Mouse (Mus musculus) liver, embryonic 12.5 days (tissue): ENCODE data around the gene Acbd5. TPM values are rescaled to one million over a fixed set of nuclear protein-coding genes. Genes with fewer than 3 reads are reported as not detected.
"Not testable (repeated sequence)": the region's sequence is repeated elsewhere in the genome, so short reads cannot be mapped to it uniquely, and the experiment has no call there.

Source experiments
- ATAC-seq: fragments of 200-750 bp; cut with Nextera tagmentation; 2 replicates; pipeline ENCODE4 v1.8.0; 2017; ENCODE audit warnings: moderate number of reproducible peaks, mild to moderate bottlenecking, moderate library complexity
- H3K27ac ChIP-seq: fragments of 300-500 bp; sonication (generic); 2 replicates; pipeline ENCODE4 v1.5.1; 2016; ENCODE audit warnings: mild to moderate bottlenecking
- H3K27me3 ChIP-seq: fragments of 300-500 bp; sonication (generic); replicated peaks from 2 replicates; pipeline ENCODE4 v1.6.1; 2016; ENCODE audit warnings: mild to moderate bottlenecking, moderate library complexity
- H3K36me3 ChIP-seq: fragments of 300-500 bp; sonication (generic); 2 replicates; pipeline ENCODE4 v1.6.1; 2016; ENCODE audit warnings: mild to moderate bottlenecking, moderate library complexity
- H3K4me1 ChIP-seq: fragments of 300-500 bp; sonication (generic); 2 replicates; pipeline ENCODE4 v1.6.1; 2016
- H3K4me2 ChIP-seq: fragments of 300-500 bp; sonication (generic); 2 replicates; pipeline ENCODE4 v1.6.1; 2016; ENCODE audit warnings: mild to moderate bottlenecking, moderate library complexity
- H3K4me3 ChIP-seq: fragments of 300-500 bp; sonication (generic); 2 replicates; pipeline ENCODE4 v1.5.1; 2016; ENCODE audit warnings: mild to moderate bottlenecking, moderate library complexity
- H3K9ac ChIP-seq: fragments of 300-500 bp; sonication (generic); 2 replicates; pipeline ENCODE4 v1.6.1; 2016; ENCODE audit warnings: mild to moderate bottlenecking, moderate library complexity
- H3K9me3 ChIP-seq: fragments of 300-500 bp; sonication (generic); replicated peaks from 2 replicates; pipeline ENCODE4 v1.6.1; 2016; ENCODE audit warnings: mild to moderate bottlenecking, moderate library complexity
- WGBS: fragments of 180-500 bp; shearing (Covaris S2); methylation state at CpG from one replicate; pipeline ENCODE4 v1.1.7; 2016; ENCODE audit not compliant: insufficient replicate concordance; 5-methylcytosine and 5-hydroxymethylcytosine counted together
- polyA plus RNA-seq: library from polyadenylated mRNA; unstranded; fragments of >200 nt; fragmentation: Nextera tagmentation; extraction: Ambion mirVana; gene quantifications from 2 replicates; pipeline ENCODE4 v1.2.1, GENCODE M21; 2016

Gene Acbd5
- polyA plus RNA-seq, 1 experiment from 2014 or later = 18.3 TPM

DNA sequence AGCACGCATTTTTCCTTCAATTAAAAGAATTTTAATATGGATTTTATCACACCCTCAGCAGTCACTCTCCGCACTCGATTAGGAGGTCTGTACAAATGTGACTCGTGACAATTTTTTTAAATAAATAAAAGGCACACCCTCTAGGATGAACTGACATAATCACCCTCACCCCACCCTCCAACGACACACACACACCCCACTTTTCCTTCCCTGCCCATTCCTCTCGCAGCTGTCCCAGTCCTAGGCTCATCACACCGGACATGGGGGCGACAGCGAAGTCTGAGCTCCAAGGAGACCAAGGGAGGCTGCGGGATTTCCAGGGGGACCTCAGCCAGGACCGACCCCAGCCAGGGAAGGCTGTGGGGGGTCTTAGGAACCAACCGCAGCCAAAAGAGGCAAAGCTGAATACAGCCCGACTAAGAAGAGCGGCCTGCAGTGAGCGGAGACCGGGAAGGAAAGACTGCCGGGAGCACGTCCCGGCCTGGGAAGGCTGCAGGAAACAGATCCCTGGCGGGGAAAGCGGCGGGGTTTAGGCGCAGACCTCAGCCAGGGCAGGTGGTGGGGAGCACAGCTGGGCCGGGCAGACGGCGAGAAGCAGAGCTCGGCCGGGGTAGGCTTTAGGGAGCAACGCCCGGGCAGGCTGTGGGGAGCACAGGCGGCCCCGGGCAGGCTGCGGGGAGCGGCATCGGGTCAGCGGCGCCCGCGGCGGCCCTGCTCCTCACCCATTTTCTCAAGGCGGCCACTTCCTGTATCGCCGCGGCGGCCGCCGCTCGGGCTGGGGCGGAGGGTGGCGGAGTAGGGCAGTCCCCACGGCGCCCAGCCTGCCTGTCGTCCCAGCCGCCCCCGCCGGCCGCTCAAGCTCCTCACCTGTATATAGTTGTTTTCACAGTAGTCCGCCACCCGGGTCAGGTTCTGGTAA lies 28.6 kb upstream of the Acbd5 start:
- H3K27me3 ChIP-seq = no peaks in the 10 kb centered on the region
- H3K4me3 ChIP-seq = peak overlapping the region; percentile 87
- peak overlapping the region; percentile 96 for H3K9ac ChIP-seq
- peak overlapping the region; percentile 95 for H3K27ac ChIP-seq
- H3K36me3 ChIP-seq = no peaks in the 10 kb centered on the region
- ATAC-seq = peak; percentile 78
- peak overlapping the region; percentile 85 for H3K4me2 ChIP-seq
- under 1% methylated on average over 46 of the region's 59 CpGs for WGBS
- no peaks in the 10 kb centered on the region for H3K9me3 ChIP-seq
- H3K4me1 ChIP-seq = peaks cover 44% of the 10 kb centered on the region

DNA sequence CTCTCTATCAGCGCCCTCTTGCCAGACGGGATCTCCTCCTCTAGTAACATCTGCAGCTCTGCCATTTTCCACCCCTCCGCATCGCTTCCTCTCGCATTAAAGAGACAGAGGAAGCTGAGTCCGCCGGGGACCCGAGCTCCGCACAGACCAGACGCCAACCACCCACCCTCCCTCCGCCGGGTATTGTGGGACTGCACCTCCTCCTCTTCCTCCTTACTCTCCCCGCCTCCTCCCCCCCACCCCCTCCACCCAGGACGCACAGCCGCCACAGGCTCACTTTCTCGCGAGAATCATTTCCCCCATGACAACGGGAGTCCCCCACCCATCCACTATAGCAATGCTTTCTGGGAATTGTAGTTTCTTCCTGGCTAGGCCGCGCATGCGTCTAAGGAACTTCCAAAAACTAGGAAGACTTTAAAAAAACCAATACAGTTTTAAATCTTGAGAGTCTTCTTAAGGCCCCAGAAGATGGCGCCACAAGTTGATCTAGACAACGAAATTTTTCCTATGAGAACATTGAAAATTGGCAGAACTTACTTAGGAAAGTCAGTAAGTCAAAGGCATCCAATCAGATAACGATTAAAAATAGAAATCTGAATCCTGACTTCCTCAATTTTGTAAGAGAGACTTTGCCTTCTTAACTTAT lies 27.8 kb upstream of the Acbd5 start, which contains the start of gene Abi1:
Abi1 (minus strand) TSS at position 241 of the 646 bp plus-strand sequence.
- Histone ChIP-seq H3K36me3 (no peaks in the 10 kb centered on the region), H3K4me1 (peaks cover 40% of the 10 kb centered on the region), H3K4me2 (peak within 1 kb of the TSS; percentile 85), H3K4me3 (peak within 1 kb of the TSS; percentile 87), H3K9me3 (no peaks in the 10 kb centered on the region), H3K27ac (peak within 1 kb of the TSS; percentile 95), H3K27me3 (no peaks in the 10 kb centered on the region), H3K9ac (peak within 1 kb of the TSS; percentile 96)
- ATAC-seq = peak; percentile 93
- 3% methylated on average over 24 of the region's 24 CpGs for WGBS

DNA sequence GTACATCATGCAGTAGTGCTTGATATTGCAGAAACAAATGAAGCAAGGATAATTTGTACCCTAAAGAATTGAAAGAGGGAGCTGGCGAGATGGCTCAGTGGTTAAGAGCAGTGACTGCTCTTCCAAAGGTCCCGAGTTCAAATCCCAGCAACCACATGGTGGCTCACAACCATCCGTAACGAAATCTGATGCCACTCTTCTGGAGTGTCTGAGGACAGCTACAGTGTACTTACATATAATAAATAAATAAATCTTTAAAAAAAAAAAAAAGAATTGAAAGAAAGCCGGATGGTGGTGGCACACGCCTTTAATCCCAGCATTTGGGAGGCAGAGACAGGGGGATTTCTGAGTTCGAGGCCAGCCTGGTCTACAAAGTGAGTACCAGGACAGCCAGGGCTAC lies 27.3 kb upstream of the Acbd5 start:
- not testable (repeated sequence) for H3K9me3 ChIP-seq, ATAC-seq, H3K36me3 ChIP-seq, H3K9ac ChIP-seq, H3K27ac ChIP-seq, H3K27me3 ChIP-seq
- H3K4me3 ChIP-seq = peak overlapping the region; percentile 87
- peak overlapping the region; percentile 85 for H3K4me2 ChIP-seq
- peaks cover 34% of the 10 kb centered on the region for H3K4me1 ChIP-seq
- 67% methylated on average over 7 of the region's 7 CpGs for WGBS

DNA sequence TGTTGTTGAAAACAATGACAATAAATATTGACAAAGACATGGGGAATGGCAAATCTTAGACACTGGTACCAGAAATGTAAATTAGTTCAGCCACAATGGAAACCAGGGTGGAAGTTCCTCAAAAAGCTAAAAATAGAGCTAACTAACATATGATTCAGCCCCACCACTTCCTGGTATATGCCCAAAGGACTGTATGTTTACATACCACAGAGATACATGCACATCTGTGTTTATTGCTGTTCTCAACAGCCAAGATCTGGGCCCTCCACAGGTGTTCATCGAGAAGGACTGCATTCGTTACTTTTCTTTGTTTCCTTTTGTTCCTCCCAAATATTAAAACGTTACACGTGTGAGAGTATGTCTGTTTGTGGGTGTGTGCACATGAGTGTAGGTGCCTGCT lies 26.5 kb upstream of the Acbd5 start:
- Histone ChIP-seq H3K9ac (no peak overlapping the region), H3K27ac (no peak overlapping the region)
- WGBS = 49% methylated on average over 4 of the region's 4 CpGs

DNA sequence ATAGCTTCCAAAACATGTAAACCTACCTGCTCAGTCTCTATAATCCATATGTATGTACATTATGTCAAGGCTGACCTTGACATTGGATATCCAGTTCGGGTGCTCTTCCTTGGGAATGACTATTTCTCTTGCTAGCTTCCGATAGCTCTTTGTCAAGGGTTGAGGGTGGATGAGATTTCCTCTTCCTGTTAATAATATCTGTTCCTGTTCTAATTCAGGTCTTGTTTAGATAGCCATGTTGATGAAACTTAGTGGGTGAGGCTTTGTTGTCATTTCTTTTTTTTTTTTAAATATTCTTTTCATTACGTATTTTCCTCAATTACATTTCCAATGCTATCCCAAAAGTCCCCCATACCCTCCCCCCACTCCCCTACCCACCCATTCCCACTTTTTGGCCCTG lies 25.8 kb upstream of the Acbd5 start:
- Histone ChIP-seq H3K9me3 (no peaks in the 10 kb centered on the region), H3K9ac (no peak overlapping the region), H3K27ac (no peak overlapping the region), H3K4me2 (no peak overlapping the region), H3K4me3 (no peak overlapping the region), H3K27me3 (no peaks in the 10 kb centered on the region), H3K4me1 (peaks cover 21% of the 10 kb centered on the region), H3K36me3 (no peaks in the 10 kb centered on the region)
- no peak for ATAC-seq
- WGBS = 80% methylated on average over 3 of the region's 3 CpGs

More for the DNA sequence above, 26.5 kb upstream of the Acbd5 start:
- Histone ChIP-seq H3K4me1 (peaks cover 28% of the 10 kb centered on the region), H3K36me3 (no peaks in the 10 kb centered on the region), H3K4me2 (no peak overlapping the region), H3K27me3 (no peaks in the 10 kb centered on the region), H3K9me3 (no peaks in the 10 kb centered on the region), H3K4me3 (no peak overlapping the region)
- no peak for ATAC-seq

DNA sequence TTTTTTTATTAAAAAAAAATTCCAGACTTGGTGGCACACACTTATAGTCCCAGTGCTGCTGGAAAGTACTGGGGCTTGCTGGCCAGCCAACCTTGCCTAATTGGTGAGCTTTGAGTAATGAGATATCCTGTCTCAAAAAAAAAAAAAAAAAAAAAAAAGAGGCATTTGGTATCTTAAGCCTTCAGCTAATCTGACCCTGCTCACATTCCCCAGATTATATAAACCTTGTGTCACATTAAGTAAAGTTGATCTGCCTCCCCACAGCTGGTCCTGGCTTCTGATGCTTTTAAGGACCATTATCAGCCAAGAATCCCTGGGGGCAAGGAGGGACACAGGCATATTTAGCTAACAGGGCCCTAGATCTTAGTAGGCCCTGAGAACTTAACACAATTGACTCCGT lies 22.3 kb upstream of the Acbd5 start:
- H3K36me3 ChIP-seq = no peaks in the 10 kb centered on the region
- 38% methylated on average over 1 of the region's 1 CpGs for WGBS
- no peaks in the 10 kb centered on the region for H3K27me3 ChIP-seq
- no peak for ATAC-seq
- H3K9me3 ChIP-seq = no peaks in the 10 kb centered on the region
- H3K27ac ChIP-seq = no peak overlapping the region
- H3K4me3 ChIP-seq = no peak overlapping the region
- peaks cover under 1% of the 10 kb centered on the region; the same call in 1 of the 2 replicates for H3K4me1 ChIP-seq
- H3K9ac ChIP-seq = no peak overlapping the region
- no peak overlapping the region for H3K4me2 ChIP-seq

DNA sequence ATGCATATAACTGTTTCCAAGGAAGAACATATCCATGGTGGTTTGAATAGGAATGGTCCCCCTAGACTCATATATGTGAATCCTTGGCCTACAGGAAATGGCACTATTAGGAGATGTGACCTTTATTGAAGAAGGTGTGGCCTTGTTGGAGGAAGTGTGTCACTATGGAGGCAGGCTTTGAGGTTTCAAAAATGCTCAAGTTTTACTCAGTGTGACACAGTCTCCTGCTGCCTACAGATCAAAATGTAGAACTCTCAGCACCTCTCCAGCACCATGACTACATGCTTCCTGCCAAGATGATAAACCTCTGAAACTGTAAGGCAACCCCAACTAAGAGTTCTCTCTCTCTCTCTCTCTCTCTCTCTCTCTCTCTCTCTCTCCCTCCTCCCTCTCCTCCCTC lies 20.0 kb upstream of the Acbd5 start:
- no peak for ATAC-seq
- Histone ChIP-seq H3K36me3 (no peaks in the 10 kb centered on the region), H3K9ac (no peak overlapping the region), H3K9me3 (no peaks in the 10 kb centered on the region), H3K4me2 (no peak overlapping the region), H3K4me3 (no peak overlapping the region), H3K4me1 (peaks cover 5% of the 10 kb centered on the region; the same call in 1 of the 2 replicates), H3K27me3 (no peaks in the 10 kb centered on the region), H3K27ac (no peak overlapping the region)

DNA sequence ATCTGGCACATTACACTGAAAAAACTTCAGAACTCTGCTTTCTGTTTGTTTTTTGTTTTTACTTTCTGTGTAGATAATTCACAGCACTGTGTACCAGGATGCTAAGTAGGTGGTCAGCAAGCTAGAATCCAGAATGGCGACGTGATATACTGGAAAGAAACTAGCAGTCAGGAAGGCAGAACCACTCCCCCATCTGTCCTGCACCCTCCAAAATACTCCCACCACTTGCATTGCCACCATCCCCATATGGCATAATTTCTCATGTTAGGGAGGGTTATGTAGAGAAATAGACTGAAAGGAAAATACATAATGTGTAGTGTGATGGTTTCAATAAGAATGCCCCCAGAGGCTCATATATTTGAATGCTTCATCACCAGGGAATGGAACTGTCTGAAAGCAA lies 16.1 kb upstream of the Acbd5 start:
- Histone ChIP-seq H3K4me1 (peaks cover 5% of the 10 kb centered on the region; the same call in 1 of the 2 replicates), H3K27ac (no peak overlapping the region), H3K9ac (no peak overlapping the region), H3K9me3 (no peaks in the 10 kb centered on the region), H3K4me2 (no peak overlapping the region), H3K36me3 (no peaks in the 10 kb centered on the region), H3K27me3 (no peaks in the 10 kb centered on the region), H3K4me3 (no peak overlapping the region)
- WGBS = 43% methylated on average over 2 of the region's 2 CpGs
- no peak for ATAC-seq

DNA sequence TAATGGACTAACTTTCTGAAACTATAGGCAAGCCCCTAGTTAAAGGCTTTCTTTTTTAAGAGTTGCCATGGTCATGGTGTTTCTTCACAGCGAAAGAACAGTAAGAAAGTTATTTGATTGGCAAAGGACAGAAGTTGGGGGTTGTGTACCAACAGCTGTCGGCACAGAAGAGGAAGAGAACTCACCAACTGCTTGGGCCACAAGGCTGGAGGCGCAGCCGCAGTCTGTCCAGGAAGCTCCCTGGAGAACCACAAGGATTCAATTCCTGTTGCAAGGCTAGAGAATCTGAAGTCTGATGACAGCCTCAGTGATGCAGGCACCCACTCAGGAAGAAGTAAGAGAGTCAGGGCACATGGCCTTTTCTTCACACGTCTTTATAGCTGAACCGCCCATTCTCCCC lies 15.4 kb upstream of the Acbd5 start:
- no peak overlapping the region for H3K4me2 ChIP-seq
- H3K4me3 ChIP-seq = no peak overlapping the region
- ATAC-seq = no peak
- no peak overlapping the region for H3K27ac ChIP-seq
- H3K4me1 ChIP-seq = peaks cover 5% of the 10 kb centered on the region; the same call in 1 of the 2 replicates
- WGBS = 32% methylated on average over 6 of the region's 6 CpGs
- H3K9ac ChIP-seq = no peak overlapping the region
- H3K36me3 ChIP-seq = no peaks in the 10 kb centered on the region
- H3K27me3 ChIP-seq = no peaks in the 10 kb centered on the region
- no peaks in the 10 kb centered on the region for H3K9me3 ChIP-seq

DNA sequence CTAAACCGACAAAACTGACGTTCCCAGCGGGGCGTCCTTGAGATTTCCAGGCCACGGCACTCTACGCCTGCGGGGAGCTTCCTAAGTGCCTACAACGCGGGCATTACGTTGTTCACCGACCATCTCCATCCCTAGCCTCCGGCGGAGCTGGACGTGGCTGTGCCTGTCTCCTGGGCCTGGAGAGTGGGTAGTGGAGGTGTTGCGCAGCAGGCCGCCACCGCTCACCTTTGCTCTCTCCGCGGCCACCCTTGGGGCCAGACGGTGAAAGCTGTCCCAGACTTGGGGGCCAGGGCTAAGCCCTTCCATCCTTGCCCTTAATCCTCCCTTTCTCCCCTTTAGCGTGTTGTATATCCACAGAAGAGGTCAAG lies 387 bp downstream of the Acbd5 start:
- 0% methylated on average over 21 of the region's 21 CpGs for WGBS
- Histone ChIP-seq H3K4me1 (peaks cover 10% of the 10 kb centered on the region), H3K36me3 (peaks cover 4% of the 10 kb centered on the region), H3K27ac (peak overlapping the region; percentile 96), H3K27me3 (no peaks in the 10 kb centered on the region), H3K9me3 (no peaks in the 10 kb centered on the region), H3K4me3 (peak overlapping the region; percentile 74), H3K9ac (peak overlapping the region; percentile 85), H3K4me2 (peak overlapping the region; percentile 91)
- peak; percentile 66 for ATAC-seq

DNA sequence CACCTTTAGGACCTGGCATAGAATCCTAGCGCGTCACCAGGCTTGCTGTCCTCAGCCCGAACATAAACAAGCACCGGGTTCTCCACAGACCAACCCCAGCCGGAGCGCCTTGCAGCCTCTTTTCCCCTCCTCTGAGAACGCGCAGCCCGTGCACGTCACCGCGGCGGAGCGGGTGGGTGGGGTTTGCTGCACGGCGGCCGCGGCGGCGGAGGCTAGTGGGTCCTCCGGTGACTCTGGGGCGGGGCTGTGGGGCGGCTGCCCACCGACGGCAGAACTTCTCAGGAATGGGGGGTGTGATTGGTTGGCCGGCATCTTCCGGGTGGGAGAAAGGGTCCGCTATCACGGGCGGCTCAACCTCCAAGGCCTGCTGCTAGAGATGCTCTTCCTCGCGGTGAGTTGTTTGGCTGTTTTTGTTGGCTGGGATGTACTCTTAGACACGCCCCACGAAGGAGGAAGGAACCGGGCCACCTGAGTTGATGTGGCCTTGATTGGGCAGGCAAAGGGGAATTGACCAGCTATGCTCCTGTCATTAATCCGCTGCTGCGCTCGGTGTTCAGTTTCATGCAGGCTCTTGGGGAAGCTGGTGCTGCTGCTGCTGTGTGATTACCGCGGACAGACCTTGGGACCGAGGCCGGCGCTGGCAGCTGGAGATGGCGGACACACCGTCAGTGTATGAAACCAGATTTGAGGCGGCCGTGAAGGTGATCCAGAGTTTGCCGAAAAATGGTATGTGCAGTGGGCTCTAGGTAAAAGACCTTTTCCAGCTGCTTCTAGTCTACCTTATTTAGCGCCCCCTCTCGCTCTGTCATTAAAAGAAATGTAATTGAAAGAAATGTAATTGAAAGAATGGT lies 1.2 kb downstream of the Acbd5 start:
- peak overlapping the region; percentile 74 for H3K4me3 ChIP-seq
- peak; percentile 90 for ATAC-seq
- under 1% methylated on average over 50 of the region's 50 CpGs for WGBS
- H3K4me1 ChIP-seq = peaks cover 10% of the 10 kb centered on the region
- H3K27ac ChIP-seq = peak overlapping the region; percentile 96
- no peaks in the 10 kb centered on the region for H3K27me3 ChIP-seq
- H3K9me3 ChIP-seq = no peaks in the 10 kb centered on the region
- H3K4me2 ChIP-seq = peak overlapping the region; percentile 91
- peak overlapping the region; percentile 85 for H3K9ac ChIP-seq
- H3K36me3 ChIP-seq = peaks cover 11% of the 10 kb centered on the region
